Comparison of ENCODE assay signal across 25 mouse cellular contexts in the genomic region with DNA sequence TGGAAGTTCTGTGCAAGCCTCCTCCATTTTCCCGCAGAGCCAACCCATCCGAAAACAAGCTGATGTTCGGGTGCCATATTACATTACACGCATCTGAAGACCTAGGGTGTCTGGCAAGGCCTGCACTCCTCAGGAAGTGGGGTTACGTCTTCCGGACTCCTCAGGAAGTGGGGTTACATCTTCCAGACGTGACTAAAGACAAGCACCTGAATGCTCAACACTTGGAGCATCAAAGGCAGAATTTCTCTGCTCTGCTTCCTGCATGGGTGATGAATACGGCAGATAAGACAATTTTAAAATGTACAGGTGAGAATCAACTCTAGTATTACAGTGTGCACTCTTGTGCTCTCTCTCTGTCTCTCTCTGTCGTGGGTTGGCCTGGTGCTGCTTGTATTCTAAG. TPM values are rescaled to one million over a fixed set of nuclear protein-coding genes. Genes with fewer than 3 reads are reported as not detected.
DNase-seq lines count a peak whose midpoint lies in the region; ATAC-seq and TF ChIP-seq lines count a peak whose summit lies in the region.
"Had no signal": no experiment of that assay in that cellular context is flagged by ENCODE, and none has a peak within 500 bp of the region (broad histone marks: within the 10 kb centered on the region; RNA-seq: fewer than 3 reads in every experiment).

No protein-coding gene starts in this region.

- no peak overlapping the region for H3K9ac ChIP-seq in midbrain, embryonic 13.5 days (replicated peaks)
- no peak overlapping the region for H3K9ac ChIP-seq in forebrain, embryonic 16.5 days (replicated peaks; ENCODE audit: low read depth, low read length)
- H3K9ac ChIP-seq: embryonic facial prominence, embryonic 15.5 days; forebrain, postnatal 0 days; heart, embryonic 12.5 days; hindbrain, embryonic 15.5 days; liver, embryonic 12.5 days had no signal

- H3K4me3 ChIP-seq in spleen, adult 2 months (ENCODE audit: extremely low read depth, insufficient read depth, insufficient read length) = no peak overlapping the region
- no peak overlapping the region for H3K4me3 ChIP-seq in midbrain, embryonic 13.5 days (replicated peaks)
- no peak overlapping the region for H3K4me3 ChIP-seq in forebrain, embryonic 16.5 days (replicated peaks; ENCODE audit: low read length)
- H3K4me3 ChIP-seq: embryonic facial prominence, embryonic 15.5 days; heart, embryonic 12.5 days; hindbrain, embryonic 15.5 days; layer of hippocampus, adult 2 months; liver, embryonic 12.5 days; midbrain, embryonic 10.5 days had no signal

- H3K4me2 ChIP-seq in midbrain, embryonic 13.5 days (replicated peaks) = no peak overlapping the region
- no peak overlapping the region for H3K4me2 ChIP-seq in forebrain, embryonic 16.5 days (ENCODE audit: low read length)
- H3K4me2 ChIP-seq: embryonic facial prominence, embryonic 15.5 days; heart, embryonic 12.5 days; hindbrain, embryonic 15.5 days; liver, embryonic 12.5 days had no signal

- no peak for TF ChIP-seq CTCF in spleen, adult 2 months (IDR thresholded peaks at IDR 0.05; ENCODE audit: extremely low read depth, insufficient read depth, insufficient read length, insufficient replicate concordance)

- peak overlapping the region; percentile 60 for H3K27ac ChIP-seq in spleen, adult 2 months (ENCODE audit: insufficient read depth, low read length)
- no peak overlapping the region for H3K27ac ChIP-seq in midbrain, embryonic 13.5 days
- H3K27ac ChIP-seq in forebrain, embryonic 16.5 days (ENCODE audit: low read length) = no peak overlapping the region
- H3K27ac ChIP-seq: embryonic facial prominence, embryonic 15.5 days; hindbrain, embryonic 15.5 days; layer of hippocampus, adult 2 months; liver, embryonic 12.5 days; midbrain, embryonic 10.5 days; stomach, postnatal 0 days had no signal

- H3K27me3 ChIP-seq in spleen, adult 2 months (ENCODE audit: control insufficient read depth, insufficient read depth, low read length) = no peaks in the 10 kb centered on the region
- H3K27me3 ChIP-seq in midbrain, embryonic 13.5 days = no peaks in the 10 kb centered on the region
- no peaks in the 10 kb centered on the region for H3K27me3 ChIP-seq in forebrain, embryonic 16.5 days (replicated peaks; ENCODE audit: control insufficient read depth, insufficient read depth, low read length)
- H3K27me3 ChIP-seq: embryonic facial prominence, embryonic 15.5 days; heart, embryonic 12.5 days; hindbrain, embryonic 15.5 days; liver, embryonic 12.5 days had no signal

- H3K4me1 ChIP-seq in spleen, adult 2 months (ENCODE audit: control insufficient read depth, insufficient read depth, insufficient read length) = peaks cover 2% of the 10 kb centered on the region; the same call in 1 of the 2 replicates
- H3K4me1 ChIP-seq in midbrain, embryonic 13.5 days (replicated peaks) = no peaks in the 10 kb centered on the region
- no peaks in the 10 kb centered on the region for H3K4me1 ChIP-seq in forebrain, embryonic 16.5 days (replicated peaks; ENCODE audit: control insufficient read depth, insufficient read depth, low read length)
- H3K4me1 ChIP-seq: embryonic facial prominence, embryonic 15.5 days; heart, embryonic 12.5 days; liver, embryonic 12.5 days; midbrain, embryonic 10.5 days had no signal

- no peak for TF ChIP-seq POLR2A in spleen, adult 2 months (IDR thresholded peaks at IDR 0.05; ENCODE audit: low read depth, low read length)

- 55% methylated on average over 9 of the region's 9 CpGs for WGBS in spleen, adult 2 months
- WGBS in midbrain, embryonic 13.5 days = 89% methylated on average over 9 of the region's 9 CpGs
- 84% methylated on average over 9 of the region's 9 CpGs for WGBS in forebrain, embryonic 16.5 days

- no peaks in the 10 kb centered on the region for H3K9me3 ChIP-seq in midbrain, embryonic 13.5 days
- H3K9me3 ChIP-seq in forebrain, embryonic 16.5 days (ENCODE audit: control insufficient read depth, low read length) = 0 out of 2 replicates have a peak, but pooled peaks cover 3% of the 10 kb centered on the region
- H3K9me3 ChIP-seq: embryonic facial prominence, embryonic 15.5 days; heart, embryonic 12.5 days; hindbrain, embryonic 15.5 days; liver, embryonic 12.5 days; midbrain, embryonic 10.5 days had no signal

- peak; percentile 98 for ATAC-seq in inflammation-experienced regulatory T-cells, adult 6 months
- no peak for ATAC-seq in midbrain, embryonic 13.5 days
- no peak for ATAC-seq in forebrain, embryonic 16.5 days
- ATAC-seq: forebrain, postnatal 0 days; liver, embryonic 12.5 days had no signal

- no peaks in the 10 kb centered on the region for H3K36me3 ChIP-seq in spleen, adult 2 months (ENCODE audit: control insufficient read depth, insufficient read depth, low read length)
- H3K36me3 ChIP-seq in midbrain, embryonic 13.5 days = no peaks in the 10 kb centered on the region
- no peaks in the 10 kb centered on the region for H3K36me3 ChIP-seq in forebrain, embryonic 16.5 days (ENCODE audit: control insufficient read depth, insufficient read depth)
- H3K36me3 ChIP-seq: embryonic facial prominence, embryonic 15.5 days; heart, embryonic 12.5 days; hindbrain, embryonic 15.5 days; liver, embryonic 12.5 days; midbrain, embryonic 10.5 days had no signal

- DNase-seq in spleen, adult 2 months (ENCODE audit: low read depth in 1 of 2, low spot score in 2 of 2) = peak; percentile 19 to 41
- DNase-seq in spleen, postnatal 4 days (ENCODE audit: low spot score in 2 of 2) = no peak
- DNase-seq in thymus, adult 18-20 months = peak; percentile 68 to 86
- peak; percentile 66 for DNase-seq in thymus, postnatal 4 days
- no peak for DNase-seq in heart, postnatal 25 days (ENCODE audit: low spot score)
- DNase-seq: adrenal gland, postnatal 14 days; cerebellum, postnatal 14 days; forebrain, postnatal 0 days; heart, postnatal 36 days; kidney, adult 2 months; kidney, postnatal 14 days; left cerebral cortex, postnatal 4 days; lung, adult 2 months; lung, postnatal 4 days; spleen, adult 18-20 months had no signal

- intact Hi-C loops in heart, postnatal 25 days (cut with DNase I) = no loop called here

RNA-seq across cellular contexts. Expression of gene Bicdl1, which starts 23.4 kb away (rescaled TPM):
- 18.0 and 23.9 TPM in 2 replicates for polyA plus RNA-seq in spleen, adult 2 months (2012; rRNA removed)
- polyA plus RNA-seq in inflammation-experienced regulatory T-cells, adult 6 months (2017; shearing (Covaris generic)) = 10 to 100 TPM in 2 of 3 experiments, 1 to 10 TPM in 1; 6.2 to 24.7 (median 20.6) TPM
- total RNA-seq in heart, postnatal 25 days (2021) = 1 to 10 TPM; 8.5 to 9.0 TPM
- polyA plus RNA-seq in midbrain, embryonic 13.5 days (2015; fragmentation: Nextera tagmentation; extraction: Ambion mirVana) = 25.7 and 28.7 TPM in 2 replicates
- polyA plus RNA-seq in forebrain, embryonic 16.5 days (2015; fragmentation: Nextera tagmentation; extraction: Ambion mirVana) = 21.1 and 28.6 TPM in 2 replicates

Comparison
In these comparisons a context has a peak if more than half of its experiments do, and no peak if none do; other contexts are left out.
1. DNase-seq: peak in spleen, adult 2 months (2 of 2), thymus, adult 18-20 months (2 of 2) and thymus, postnatal 4 days (single experiment); none in spleen, postnatal 4 days (0 of 2) and heart, postnatal 25 days (single experiment).